Mouse (Mus musculus): ENCODE measurements at regions not wholly inside any gene's neighbourhood (a gene's known extent, or its start where the extent isn't known, plus 50 kb on each side); places are given as distances from the start of the nearest gene placed in this dataset.

GRCm38 (mm10) chr1:32902437-32902836, 355.3 kb upstream of the Gm5415 start:
- TF ChIP-seq POU5F1 (IDR thresholded peaks at IDR 0.05; ENCODE audit: borderline replicate concordance, low read length): no peak
- TF ChIP-seq CTCF (conservative IDR thresholded peaks at IDR 0.05; ENCODE audit: low read length): no peak
- no peak for TF ChIP-seq NANOG (IDR thresholded peaks at IDR 0.05; ENCODE audit: borderline replicate concordance, low read length)
- Histone ChIP-seq H3K4me1 (replicated peaks; ENCODE audit: low read depth, low read length) (no peaks in the 10 kb centered on the region), H3K27me3 (ENCODE audit: insufficient read depth, low read length) (no peaks in the 10 kb centered on the region), H3K9me3 (ENCODE audit: low read length) (no peaks in the 10 kb centered on the region), H3K4me3 (replicated peaks; ENCODE audit: low read length) (no peak overlapping the region), H3K36me3 (ENCODE audit: insufficient read depth, low read length) (no peaks in the 10 kb centered on the region)

GRCm38 (mm10) chr1:32887728-32888127, 340.6 kb upstream of the Gm5415 start:
- no peaks in the 10 kb centered on the region for H3K27me3 ChIP-seq (ENCODE audit: insufficient read depth, low read length)

GRCm38 (mm10) chr1:32872920-32873319, 325.8 kb upstream of the Gm5415 start:
- Histone ChIP-seq H3K4me3 (replicated peaks; ENCODE audit: low read length) (no peak overlapping the region), H3K27me3 (ENCODE audit: insufficient read depth, low read length) (no peaks in the 10 kb centered on the region), H3K4me1 (replicated peaks; ENCODE audit: low read depth, low read length) (no peaks in the 10 kb centered on the region), H3K9me3 (ENCODE audit: low read length) (no peaks in the 10 kb centered on the region), H3K36me3 (ENCODE audit: insufficient read depth, low read length) (no peaks in the 10 kb centered on the region)
- TF ChIP-seq NANOG (IDR thresholded peaks at IDR 0.05; ENCODE audit: borderline replicate concordance, low read length) (no peak), POU5F1 (IDR thresholded peaks at IDR 0.05; ENCODE audit: borderline replicate concordance, low read length) (no peak), CTCF (conservative IDR thresholded peaks at IDR 0.05; ENCODE audit: low read length) (no peak)

More at GRCm38 (mm10) chr1:32887728-32888127, 340.6 kb upstream of the Gm5415 start:
- Histone ChIP-seq H3K9me3 (ENCODE audit: low read length) (0 out of 2 replicates have a peak, but pooled peaks cover 5% of the 10 kb centered on the region), H3K4me3 (replicated peaks; ENCODE audit: low read length) (no peak overlapping the region), H3K36me3 (ENCODE audit: insufficient read depth, low read length) (no peaks in the 10 kb centered on the region), H3K4me1 (replicated peaks; ENCODE audit: low read depth, low read length) (no peaks in the 10 kb centered on the region)
- TF ChIP-seq POU5F1 (IDR thresholded peaks at IDR 0.05; ENCODE audit: borderline replicate concordance, low read length): no peak
- no peak for TF ChIP-seq CTCF (conservative IDR thresholded peaks at IDR 0.05; ENCODE audit: low read length)
- no peak for TF ChIP-seq NANOG (IDR thresholded peaks at IDR 0.05; ENCODE audit: borderline replicate concordance, low read length)

- no peak for TF ChIP-seq POU5F1 (IDR thresholded peaks at IDR 0.05; ENCODE audit: borderline replicate concordance, low read length)
- TF ChIP-seq CTCF (conservative IDR thresholded peaks at IDR 0.05; ENCODE audit: low read length): no peak
- TF ChIP-seq NANOG (IDR thresholded peaks at IDR 0.05; ENCODE audit: borderline replicate concordance, low read length): no peak
- Histone ChIP-seq H3K36me3 (ENCODE audit: insufficient read depth, low read length) (no peaks in the 10 kb centered on the region), H3K9me3 (ENCODE audit: low read length) (peaks cover 6% of the 10 kb centered on the region)
Measured at GRCm38 (mm10) chr1:32866111-32866510, 319.0 kb upstream of the Gm5415 start.

GRCm38 (mm10) chr1:32858040-32858439, 310.9 kb upstream of the Gm5415 start:
- no peak for TF ChIP-seq CTCF (conservative IDR thresholded peaks at IDR 0.05; ENCODE audit: low read length)
- no peaks in the 10 kb centered on the region for H3K36me3 ChIP-seq (ENCODE audit: insufficient read depth, low read length)
- H3K27me3 ChIP-seq (ENCODE audit: insufficient read depth, low read length): no peaks in the 10 kb centered on the region
- no peaks in the 10 kb centered on the region; the same call in 1 of the 2 replicates for H3K9me3 ChIP-seq (ENCODE audit: low read length)
- no peaks in the 10 kb centered on the region for H3K4me1 ChIP-seq (replicated peaks; ENCODE audit: low read depth, low read length)
- H3K4me3 ChIP-seq (replicated peaks; ENCODE audit: low read length): no peak overlapping the region

More at GRCm38 (mm10) chr1:32866111-32866510, 319.0 kb upstream of the Gm5415 start:
- Histone ChIP-seq H3K27me3 (ENCODE audit: insufficient read depth, low read length) (no peaks in the 10 kb centered on the region), H3K4me1 (replicated peaks; ENCODE audit: low read depth, low read length) (no peaks in the 10 kb centered on the region), H3K4me3 (replicated peaks; ENCODE audit: low read length) (no peak overlapping the region)

Measured in E14TG2a.4 (cell line).